Mouse (Mus musculus): ENCODE data around the gene Gtf3c2. TPM values are rescaled to one million over a fixed set of nuclear protein-coding genes. Genes with fewer than 3 reads are reported as not detected.
"Not testable (repeated sequence)": the region's sequence is repeated elsewhere in the genome, so short reads cannot be mapped to it uniquely, and the experiment has no call there.

Gene Gtf3c2
- total and polyA plus RNA-seq, 2 experiments from 2014 or later = 20.5 to 42.7 TPM

- Histone ChIP-seq H3K9me3 (replicated peaks; ENCODE audit: control insufficient read depth, low read length) (no peaks in the 10 kb centered on the region), H3K36me3 (replicated peaks; ENCODE audit: control insufficient read depth, insufficient read depth, low read length) (no peaks in the 10 kb centered on the region), H3K27me3 (ENCODE audit: control insufficient read depth, insufficient read depth, low read length) (no peaks in the 10 kb centered on the region), H3K4me3 (ENCODE audit: low read depth, low read length) (peak overlapping the region; percentile 96), H3K27ac (ENCODE audit: low read depth) (peak overlapping the region; percentile 93), H3K9ac (replicated peaks; ENCODE audit: low read depth, low read length) (peak overlapping the region; percentile 81), H3K4me1 (ENCODE audit: control insufficient read depth, insufficient read depth) (no peaks in the 10 kb centered on the region), H3K4me2 (ENCODE audit: low read depth, low read length) (peak overlapping the region; percentile 94)
- DNase-seq (ENCODE audit: low spot score) (peak; percentile 24), ATAC-seq (ENCODE audit: insufficient read depth, low read depth) (peak; percentile 60)
- TF ChIP-seq CTCF (IDR thresholded peaks at IDR 0.05; ENCODE audit: low read depth) (no peak), EP300 (IDR thresholded peaks at IDR 0.05; ENCODE audit: low read depth) (no peak)
- WGBS = 0% methylated on average over 40 of the region's 40 CpGs
Observed at GRCm38 (mm10) chr5:31219911-31220447, 40.0 kb upstream of the Gtf3c2 start.

- Histone ChIP-seq H3K4me1 (ENCODE audit: control insufficient read depth, insufficient read depth) (no peaks in the 10 kb centered on the region), H3K9me3 (replicated peaks; ENCODE audit: control insufficient read depth, low read length) (no peaks in the 10 kb centered on the region), H3K4me2 (ENCODE audit: low read depth, low read length) (peak overlapping the region; percentile 94), H3K36me3 (replicated peaks; ENCODE audit: control insufficient read depth, insufficient read depth, low read length) (no peaks in the 10 kb centered on the region), H3K27ac (ENCODE audit: low read depth) (peak overlapping the region; percentile 93), H3K9ac (replicated peaks; ENCODE audit: low read depth, low read length) (peak overlapping the region; percentile 81), H3K4me3 (ENCODE audit: low read depth, low read length) (peak overlapping the region; percentile 96), H3K27me3 (ENCODE audit: control insufficient read depth, insufficient read depth, low read length) (no peaks in the 10 kb centered on the region)
- DNase-seq (ENCODE audit: low spot score) = no peak
- no peak for ATAC-seq (ENCODE audit: insufficient read depth, low read depth)
- TF ChIP-seq EP300 (IDR thresholded peaks at IDR 0.05; ENCODE audit: low read depth) (no peak), CTCF (IDR thresholded peaks at IDR 0.05; ENCODE audit: low read depth) (no peak)
- WGBS = 2% methylated on average over 11 of the region's 11 CpGs
Observed at GRCm38 (mm10) chr5:31219474-31219873, 39.5 kb upstream of the Gtf3c2 start.

- Histone ChIP-seq H3K4me1 (ENCODE audit: control insufficient read depth, insufficient read depth) (no peaks in the 10 kb centered on the region), H3K4me2 (ENCODE audit: low read depth, low read length) (peak overlapping the region; percentile 94), H3K27ac (ENCODE audit: low read depth) (0 out of 2 replicates have a peak overlapping the region, but pooled peaks have one; percentile 1), H3K4me3 (ENCODE audit: low read depth, low read length) (peak overlapping the region; percentile 96), H3K9ac (replicated peaks; ENCODE audit: low read depth, low read length) (no peak overlapping the region), H3K9me3 (replicated peaks; ENCODE audit: control insufficient read depth, low read length) (no peaks in the 10 kb centered on the region), H3K36me3 (replicated peaks; ENCODE audit: control insufficient read depth, insufficient read depth, low read length) (no peaks in the 10 kb centered on the region), H3K27me3 (ENCODE audit: control insufficient read depth, insufficient read depth, low read length) (no peaks in the 10 kb centered on the region)
- TF ChIP-seq CTCF (IDR thresholded peaks at IDR 0.05; ENCODE audit: low read depth) = peak; percentile 36
- no peak for TF ChIP-seq EP300 (IDR thresholded peaks at IDR 0.05; ENCODE audit: low read depth)
- ATAC-seq (ENCODE audit: insufficient read depth, low read depth) = no peak
- 6% methylated on average over 2 of the region's 2 CpGs for WGBS
- DNase-seq (ENCODE audit: low spot score) = peak; percentile 53
Observed at GRCm38 (mm10) chr5:31219070-31219469, 39.1 kb upstream of the Gtf3c2 start.

GRCm38 (mm10) chr5:31218294-31218693 lies 38.4 kb upstream of the Gtf3c2 start:
- TF ChIP-seq EP300 (IDR thresholded peaks at IDR 0.05; ENCODE audit: low read depth) = no peak
- no peak for TF ChIP-seq CTCF (IDR thresholded peaks at IDR 0.05; ENCODE audit: low read depth)
- no peaks in the 10 kb centered on the region for H3K9me3 ChIP-seq (replicated peaks; ENCODE audit: control insufficient read depth, low read length)
- no peaks in the 10 kb centered on the region for H3K4me1 ChIP-seq (ENCODE audit: control insufficient read depth, insufficient read depth)
- no peak overlapping the region for H3K27ac ChIP-seq (ENCODE audit: low read depth)
- 47% methylated on average over 7 of the region's 7 CpGs for WGBS
- no peak overlapping the region for H3K9ac ChIP-seq (replicated peaks; ENCODE audit: low read depth, low read length)
- H3K4me2 ChIP-seq (ENCODE audit: low read depth, low read length) = no peak overlapping the region
- H3K27me3 ChIP-seq (ENCODE audit: control insufficient read depth, insufficient read depth, low read length) = no peaks in the 10 kb centered on the region
- no peak overlapping the region for H3K4me3 ChIP-seq (ENCODE audit: low read depth, low read length)
- DNase-seq (ENCODE audit: low spot score) (no peak), ATAC-seq (ENCODE audit: insufficient read depth, low read depth) (no peak)
- H3K36me3 ChIP-seq (replicated peaks; ENCODE audit: control insufficient read depth, insufficient read depth, low read length) = no peaks in the 10 kb centered on the region

GRCm38 (mm10) chr5:31216554-31216953 lies 36.6 kb upstream of the Gtf3c2 start:
- not testable (repeated sequence) for ATAC-seq (ENCODE audit: insufficient read depth, low read depth); H3K9ac ChIP-seq (replicated peaks; ENCODE audit: low read depth, low read length); H3K9me3 ChIP-seq (replicated peaks; ENCODE audit: control insufficient read depth, low read length); H3K27ac ChIP-seq (ENCODE audit: low read depth); H3K27me3 ChIP-seq (ENCODE audit: control insufficient read depth, insufficient read depth, low read length); H3K4me2 ChIP-seq (ENCODE audit: low read depth, low read length); DNase-seq (ENCODE audit: low spot score); H3K4me1 ChIP-seq (ENCODE audit: control insufficient read depth, insufficient read depth); H3K36me3 ChIP-seq (replicated peaks; ENCODE audit: control insufficient read depth, insufficient read depth, low read length); H3K4me3 ChIP-seq (ENCODE audit: low read depth, low read length)
- WGBS = 88% methylated on average over 6 of the region's 6 CpGs

- no peak overlapping the region for H3K4me2 ChIP-seq (ENCODE audit: low read depth, low read length)
- no peak for TF ChIP-seq EP300 (IDR thresholded peaks at IDR 0.05; ENCODE audit: low read depth)
- TF ChIP-seq CTCF (IDR thresholded peaks at IDR 0.05; ENCODE audit: low read depth) = no peak
- no peak overlapping the region for H3K9ac ChIP-seq (replicated peaks; ENCODE audit: low read depth, low read length)
- ATAC-seq (ENCODE audit: insufficient read depth, low read depth) (no peak), DNase-seq (ENCODE audit: low spot score) (no peak)
- no peak overlapping the region for H3K27ac ChIP-seq (ENCODE audit: low read depth)
- H3K36me3 ChIP-seq (replicated peaks; ENCODE audit: control insufficient read depth, insufficient read depth, low read length) = peaks cover 66% of the 10 kb centered on the region
- H3K4me3 ChIP-seq (ENCODE audit: low read depth, low read length) = no peak overlapping the region
- H3K27me3 ChIP-seq (ENCODE audit: control insufficient read depth, insufficient read depth, low read length) = no peaks in the 10 kb centered on the region
- whole genome bisulfite sequencing = 91% methylated on average over 6 of the region's 6 CpGs
- 0 out of 2 replicates have a peak, but pooled peaks cover 4% of the 10 kb centered on the region for H3K9me3 ChIP-seq (replicated peaks; ENCODE audit: control insufficient read depth, low read length)
- peaks cover 9% of the 10 kb centered on the region for H3K4me1 ChIP-seq (ENCODE audit: control insufficient read depth, insufficient read depth)
Observed at GRCm38 (mm10) chr5:31204421-31204820, 24.5 kb upstream of the Gtf3c2 start.

Data from heart, postnatal 0 days (tissue).